Mouse (Mus musculus) adrenal gland, postnatal 14 days (tissue): ENCODE results near the gene Preb. TPM values are rescaled to one million over a fixed set of nuclear protein-coding genes. Genes with fewer than 3 reads are reported as not detected.

Source experiments
- DNase-seq: peaks from one replicate; pipeline ENCODE4 v3.0.0; 2021; ENCODE audit warnings: mixed read lengths
- total RNA-seq: library from RNA; stranded (reverse); gene quantifications from 2 replicates; pipeline ENCODE4 v1.2.3, GENCODE M21; 2021

The Preb gene
- total RNA-seq, 1 experiment from 2014 or later: 117 TPM

GRCm38 (mm10) chr5:30955751-30956150, 4.4 kb downstream of the Preb start:
- no peak for DNase-seq

GRCm38 (mm10) chr5:30954556-30954955, 5.6 kb downstream of the Preb start:
- DNase-seq: no peak

- no peak for DNase-seq
These were observed 6.1 kb downstream of the Preb start for GRCm38 (mm10) chr5:30954065-30954464.

DNA sequence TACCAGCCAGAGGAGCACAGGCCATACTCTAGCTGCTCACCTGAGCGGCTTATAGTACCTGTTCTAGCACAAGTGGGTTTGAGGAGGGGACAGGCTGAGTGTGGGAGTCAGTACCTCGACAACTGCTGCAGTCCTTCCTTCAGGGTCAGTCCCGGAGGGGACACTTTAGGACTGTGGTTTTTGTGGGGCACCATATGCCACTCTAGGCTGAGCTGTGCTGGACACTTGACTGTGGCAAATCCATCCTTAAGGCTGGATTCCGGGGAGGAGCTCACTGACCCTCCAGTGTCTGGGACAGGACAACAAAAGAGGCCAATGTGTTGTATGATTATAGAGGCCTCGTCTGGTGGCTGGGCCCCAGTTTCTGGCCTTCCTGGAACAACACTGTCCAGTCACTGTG, 7.6 kb downstream of the Preb start:
- peak; percentile 2 for DNase-seq

DNA sequence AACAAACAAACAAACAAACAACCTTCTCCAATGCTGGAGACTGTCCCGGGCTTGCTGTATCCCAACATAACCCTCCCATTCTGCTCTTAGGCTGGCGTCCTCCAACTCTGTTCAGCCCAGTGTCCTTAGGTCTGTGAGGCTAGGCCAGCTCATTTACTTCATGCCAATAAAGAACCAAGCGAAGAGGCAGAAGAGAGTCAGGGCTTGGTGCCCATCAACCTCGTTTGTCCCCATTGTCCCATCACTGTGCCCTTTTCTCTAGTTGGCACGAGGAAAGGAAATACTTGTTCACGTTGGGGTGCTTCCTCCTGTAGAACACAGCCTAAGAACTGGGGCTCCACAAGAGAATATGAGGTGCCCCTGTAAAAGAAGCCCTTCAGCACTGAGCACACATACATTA, 8.5 kb downstream of the Preb start:
- no peak for DNase-seq

- no peak for DNase-seq
These were observed 9.2 kb downstream of the Preb start for GRCm38 (mm10) chr5:30950922-30951321.

DNA sequence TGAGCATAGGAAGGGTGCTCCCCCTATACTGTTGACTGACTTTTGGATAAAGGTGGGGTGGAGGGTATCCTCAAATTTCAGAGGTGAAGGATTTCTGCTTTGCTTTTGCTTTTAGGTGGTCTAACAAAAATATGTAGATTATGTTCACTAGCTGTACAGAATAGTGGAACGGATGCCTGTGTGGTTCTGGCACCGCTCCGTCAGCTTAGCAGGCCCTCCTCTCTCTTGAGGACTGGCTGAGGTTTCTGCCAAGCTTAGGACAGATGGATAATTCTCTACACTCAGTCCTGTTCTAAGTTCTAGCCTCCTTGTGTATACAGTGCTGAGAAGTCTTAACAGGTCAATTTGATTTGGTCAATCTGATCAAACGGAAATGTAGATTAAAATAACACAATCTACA, 9.7 kb downstream of the Preb start:
- DNase-seq: no peak

DNA sequence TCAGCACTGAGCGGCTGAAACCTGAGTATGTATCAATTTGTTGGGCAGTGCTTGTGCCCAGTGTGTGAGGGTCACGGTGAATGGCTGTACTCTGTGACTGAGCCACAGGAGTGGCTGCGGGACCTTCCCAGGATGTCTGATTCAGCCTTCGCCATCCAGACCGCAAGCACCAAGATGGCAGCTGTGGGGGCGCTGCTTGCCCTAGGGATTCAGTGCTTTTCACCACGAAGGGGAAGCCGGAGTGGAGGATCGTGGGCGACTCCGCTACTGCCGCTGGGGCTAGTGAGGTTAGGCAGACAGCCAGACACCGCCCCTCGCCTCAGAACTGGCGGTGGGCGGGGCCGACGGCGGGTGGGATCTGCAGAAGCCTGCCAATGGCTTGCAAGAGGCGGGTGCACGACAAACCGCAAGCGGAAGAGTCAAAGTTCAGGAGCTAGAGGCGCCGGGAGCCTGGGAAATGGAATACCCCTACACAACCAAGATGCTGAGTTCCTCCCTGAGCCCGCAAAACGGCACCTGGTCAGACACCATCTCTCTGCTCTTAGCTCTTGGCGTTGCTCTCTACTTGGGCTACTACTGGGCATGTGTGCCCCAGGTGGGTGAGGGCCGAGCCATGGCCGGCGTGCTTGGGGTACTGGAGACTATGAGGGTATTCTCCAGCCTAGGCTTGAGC, 10.4 kb downstream of the Preb start:
- peak; percentile 95 for DNase-seq

GRCm38 (mm10) chr5:30948620-30949019, 11.5 kb downstream of the Preb start:
- DNase-seq: no peak

GRCm38 (mm10) chr5:30944956-30945781, 15.0 kb downstream of the Preb start, which contains the start of gene Cgref1:
Cgref1 (minus strand) TSS chr5:30945591.
- peak; percentile 85 for DNase-seq

DNA sequence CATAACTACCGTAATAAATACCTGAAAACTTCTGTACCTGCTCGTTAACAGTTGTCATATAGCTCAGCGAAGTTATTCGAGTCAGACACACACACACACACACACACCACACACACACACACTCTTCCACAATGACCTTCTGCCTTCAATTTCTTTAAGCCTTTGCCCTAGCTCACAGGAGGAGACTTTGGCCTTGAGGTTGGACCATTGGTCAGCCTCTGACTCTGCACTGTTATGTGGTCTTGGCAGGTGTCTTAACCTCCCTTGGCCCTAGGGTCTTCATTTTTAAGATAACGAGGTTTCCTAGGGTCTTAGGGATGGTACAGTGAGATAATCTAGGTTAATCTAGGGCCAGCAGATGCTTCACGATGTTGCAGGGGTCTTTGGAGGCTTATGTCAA, 15.8 kb downstream of the Preb start:
- DNase-seq: no peak

DNA sequence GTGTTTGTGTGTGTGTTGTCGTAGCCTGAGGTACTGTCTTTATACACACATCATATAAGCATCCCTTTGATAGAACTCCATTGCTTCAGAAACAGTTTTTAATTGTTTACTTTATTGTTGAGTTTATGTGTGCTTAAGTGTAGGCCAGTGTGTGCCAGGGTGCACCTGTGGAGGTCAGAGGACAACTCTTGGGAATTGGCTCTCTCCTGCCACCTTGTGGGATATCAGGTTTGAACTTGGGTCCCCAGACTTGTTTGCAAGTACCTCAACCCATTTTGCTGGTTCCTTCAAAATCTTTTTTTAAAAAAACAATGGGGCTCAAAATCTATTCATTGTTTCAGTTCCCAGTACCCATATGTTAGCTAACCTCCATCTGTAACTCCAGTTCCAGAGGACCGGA, 17.2 kb downstream of the Preb start:
- DNase-seq: no peak

GRCm38 (mm10) chr5:30934725-30935461, 25.3 kb downstream of the Preb start:
- DNase-seq: no peak

GRCm38 (mm10) chr5:30933705-30934104, 26.5 kb downstream of the Preb start:
- DNase-seq: no peak

- DNase-seq: no peak
These were observed 28.8 kb downstream of the Preb start for GRCm38 (mm10) chr5:30931378-30931777.

DNA sequence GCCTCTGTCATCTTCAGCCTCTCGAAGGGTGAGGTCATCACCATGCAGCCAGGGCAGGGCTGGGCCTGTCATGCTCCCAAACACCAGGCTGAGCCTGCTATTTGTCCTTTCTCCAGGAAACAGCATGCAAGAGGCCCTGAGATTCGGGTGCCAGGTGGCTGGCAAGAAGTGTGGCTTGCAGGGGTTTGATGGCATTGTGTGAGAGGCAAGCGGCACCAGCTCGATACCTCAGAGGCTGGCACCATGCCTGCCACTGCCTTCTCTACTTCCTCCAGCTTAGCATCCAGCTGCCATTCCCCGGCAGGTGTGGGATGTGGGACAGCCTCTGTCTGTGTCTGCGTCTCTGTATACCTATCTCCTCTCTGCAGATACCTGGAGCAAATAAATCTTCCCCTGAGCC, 29.3 kb downstream of the Preb start:
- DNase-seq: no peak

DNA sequence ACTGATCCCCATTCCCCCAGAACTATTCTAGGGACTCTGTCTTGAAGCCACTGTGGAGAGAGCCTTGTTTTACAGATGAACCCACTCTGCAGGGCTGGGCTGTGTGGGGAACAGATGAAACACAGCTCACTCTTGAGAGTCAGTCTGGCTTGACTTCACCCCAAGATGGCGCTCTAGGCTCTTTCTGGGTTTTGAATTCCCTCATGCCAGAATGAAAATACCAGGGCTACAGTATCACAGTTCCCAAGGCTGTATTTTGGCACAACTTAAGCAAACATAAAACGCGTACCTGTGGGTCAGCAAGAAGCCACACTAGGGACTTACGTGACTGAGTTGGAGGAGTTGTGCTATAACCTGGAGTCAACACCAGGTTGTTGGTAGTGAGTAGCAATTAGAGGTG, 30.0 kb downstream of the Preb start:
- DNase-seq: peak; percentile 85

DNA sequence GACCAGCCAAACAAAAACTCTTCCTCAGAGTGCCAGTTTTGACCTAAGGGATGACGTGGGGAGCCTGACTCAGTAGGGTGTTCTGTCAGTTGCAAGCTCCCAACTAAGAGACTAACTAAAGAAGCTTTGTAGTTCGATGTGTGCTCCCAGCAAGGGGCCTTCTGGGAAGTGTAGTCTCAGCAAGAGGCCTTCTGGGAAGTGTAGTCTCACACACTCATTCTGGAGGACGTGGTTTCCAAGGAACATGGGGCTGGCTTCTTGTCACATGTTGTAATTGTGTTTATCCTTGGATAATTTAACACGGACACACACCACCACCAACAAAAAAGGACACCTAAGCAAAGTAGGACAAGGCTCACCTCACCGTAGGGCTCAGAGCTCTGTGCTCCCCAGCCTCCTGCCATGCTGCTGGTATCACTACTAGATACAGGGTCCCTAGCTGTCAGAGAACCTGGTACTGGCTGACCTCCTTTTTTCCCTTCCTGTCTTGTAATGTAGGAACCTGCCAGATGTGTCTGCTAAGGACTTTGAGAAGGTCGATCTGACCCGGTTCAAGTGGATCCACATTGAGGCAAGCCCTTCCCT, 32.1 kb downstream of the Preb start:
- DNase-seq: peak; percentile 62

DNA sequence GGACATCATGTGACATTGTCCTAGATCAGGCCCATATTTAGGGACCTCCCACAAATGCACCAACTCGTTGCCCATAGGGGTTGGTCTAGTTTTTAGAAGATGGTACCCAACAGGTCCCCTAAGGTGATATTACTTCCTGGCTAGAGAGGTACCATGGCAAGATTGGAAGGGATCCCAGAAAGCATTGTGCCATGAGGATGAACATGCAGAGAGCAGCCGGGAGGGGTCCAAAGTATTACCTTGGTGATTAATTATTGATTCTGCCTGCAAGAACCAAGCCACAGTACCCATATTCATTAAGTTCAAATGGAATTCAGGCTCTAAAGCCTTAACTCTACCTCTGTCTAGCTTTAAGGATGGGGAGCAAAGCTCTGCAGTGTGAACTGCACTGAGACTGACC, 34.1 kb downstream of the Preb start:
- DNase-seq: no peak

DNA sequence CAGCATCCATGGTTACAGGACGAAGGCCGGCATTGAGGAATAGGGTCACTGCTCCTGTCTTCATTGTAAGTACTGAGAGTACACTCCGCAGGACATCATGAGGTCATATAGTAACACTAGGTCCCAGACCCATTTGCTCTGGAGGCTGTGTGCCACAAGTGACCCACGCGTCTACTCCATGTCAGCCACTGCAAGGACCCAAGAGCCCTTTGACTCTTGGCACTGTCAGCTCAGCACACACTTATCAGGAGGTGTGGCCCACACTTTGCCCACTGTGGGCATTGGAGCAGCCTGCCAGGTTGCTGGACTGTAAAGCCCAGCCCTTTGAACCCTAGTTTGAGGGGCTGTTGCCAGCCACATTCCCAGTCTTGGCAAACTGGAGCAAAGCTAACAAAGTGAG, 34.9 kb downstream of the Preb start:
- no peak for DNase-seq

DNA sequence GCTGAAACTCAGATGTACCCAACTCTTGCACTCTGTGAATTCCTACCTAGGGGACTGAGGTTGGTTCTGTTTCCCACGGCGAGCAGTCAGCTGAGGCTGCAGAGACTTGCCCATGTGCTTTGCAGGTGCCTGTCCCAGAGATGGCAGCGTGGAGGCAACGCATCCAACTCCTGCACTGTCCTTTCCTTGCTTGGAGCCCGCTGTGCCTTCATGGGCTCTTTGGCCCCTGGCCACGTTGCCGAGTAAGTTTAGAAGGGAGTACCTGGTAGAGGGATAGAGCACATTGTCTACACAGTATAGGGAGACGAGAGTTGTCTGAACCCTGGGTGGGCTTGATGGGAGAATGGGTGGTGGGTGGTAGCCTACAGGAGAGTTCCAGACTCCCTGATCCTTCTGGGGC, 35.5 kb downstream of the Preb start:
- no peak for DNase-seq

GRCm38 (mm10) chr5:30923119-30923518, 37.0 kb downstream of the Preb start:
- no peak for DNase-seq

DNA sequence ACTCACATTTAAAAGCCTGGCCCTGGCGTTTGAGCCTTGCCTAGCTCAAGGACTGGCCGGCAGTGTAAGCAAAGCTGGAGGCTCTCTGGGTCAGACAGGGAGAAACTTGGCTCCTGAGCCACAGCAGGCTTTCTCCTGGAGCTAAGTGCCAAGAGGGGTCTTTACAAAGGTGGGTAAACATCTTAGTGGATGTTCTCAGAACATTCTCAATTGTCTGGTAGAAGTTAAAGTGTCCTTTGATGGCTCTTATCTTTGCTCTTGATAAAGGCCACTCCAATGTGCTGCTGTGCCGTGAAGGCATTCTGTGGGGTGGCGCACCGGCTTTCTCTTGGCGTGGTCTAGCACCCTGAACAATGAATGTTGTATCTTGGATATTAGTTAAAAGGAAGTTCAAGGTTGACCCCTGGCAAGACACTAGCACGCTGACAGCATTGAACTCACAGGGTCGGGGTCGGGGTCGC, 37.5 kb downstream of the Preb start:
- DNase-seq: no peak
